Mouse (Mus musculus): Measurements from ENCODE around the gene Mdfi.

Mdfi gene

GRCm38 (mm10) chr17:47845609-47846008, 11.1 kb upstream of the Mdfi start:
- no peak for DNase-seq

GRCm38 (mm10) chr17:47843465-47843864, 9.0 kb upstream of the Mdfi start:
- no peak for DNase-seq

- DNase-seq, result peak; percentile 56 to 61
Measured at GRCm38 (mm10) chr17:47841931-47842623, 7.6 kb upstream of the Mdfi start.

- no peak for DNase-seq
Measured at GRCm38 (mm10) chr17:47841521-47841920, 7.0 kb upstream of the Mdfi start.

- DNase-seq, result no peak
Measured at GRCm38 (mm10) chr17:47837808-47838207, 3.3 kb upstream of the Mdfi start.

- DNase-seq, result no peak
Measured at GRCm38 (mm10) chr17:47833628-47834481, 636 bp downstream of the Mdfi start.

- DNase-seq, result no peak
Measured at GRCm38 (mm10) chr17:47833029-47833627, 1.4 kb downstream of the Mdfi start.

GRCm38 (mm10) chr17:47832501-47833028, 1.9 kb downstream of the Mdfi start:
- DNase-seq, result no peak

- DNase-seq, result no peak
Measured at GRCm38 (mm10) chr17:47831772-47832171, 2.7 kb downstream of the Mdfi start.

GRCm38 (mm10) chr17:47831161-47831560, 3.3 kb downstream of the Mdfi start:
- no peak for DNase-seq

GRCm38 (mm10) chr17:47821339-47821738, 13.2 kb downstream of the Mdfi start:
- DNase-seq, result no peak

GRCm38 (mm10) chr17:47818038-47818725, 16.3 kb downstream of the Mdfi start:
- no peak for DNase-seq

GRCm38 (mm10) chr17:47815446-47815845, 19.0 kb downstream of the Mdfi start:
- no peak for DNase-seq

- no peak for DNase-seq
Measured at GRCm38 (mm10) chr17:47814496-47814895, 20.0 kb downstream of the Mdfi start.

GRCm38 (mm10) chr17:47813616-47814015, 20.9 kb downstream of the Mdfi start:
- DNase-seq, result no peak

- DNase-seq, result no peak
Measured at GRCm38 (mm10) chr17:47812200-47812599, 22.3 kb downstream of the Mdfi start.

GRCm38 (mm10) chr17:47811265-47811800, 23.2 kb downstream of the Mdfi start:
- DNase-seq, result no peak

- no peak for DNase-seq
Measured at GRCm38 (mm10) chr17:47806230-47806629, 28.3 kb downstream of the Mdfi start.

- DNase-seq, result no peak
Measured at GRCm38 (mm10) chr17:47805047-47805835, 29.2 kb downstream of the Mdfi start.

GRCm38 (mm10) chr17:47803662-47804061, 30.8 kb downstream of the Mdfi start:
- DNase-seq, result no peak

GRCm38 (mm10) chr17:47802806-47803205, 31.7 kb downstream of the Mdfi start:
- no peak for DNase-seq

GRCm38 (mm10) chr17:47797383-47797782, 37.1 kb downstream of the Mdfi start:
- DNase-seq, result no peak
